Mouse (Mus musculus) layer of hippocampus, adult 9-11 months (tissue): Measurements from ENCODE around the gene Kctd2.
"Not testable (repeated sequence)": the region's sequence is repeated elsewhere in the genome, so short reads cannot be mapped to it uniquely, and the experiment has no call there.

Source experiments
- DNase-seq: peaks from one replicate; pipeline ENCODE4 v3.0.0; 2022

The Kctd2 gene

DNA sequence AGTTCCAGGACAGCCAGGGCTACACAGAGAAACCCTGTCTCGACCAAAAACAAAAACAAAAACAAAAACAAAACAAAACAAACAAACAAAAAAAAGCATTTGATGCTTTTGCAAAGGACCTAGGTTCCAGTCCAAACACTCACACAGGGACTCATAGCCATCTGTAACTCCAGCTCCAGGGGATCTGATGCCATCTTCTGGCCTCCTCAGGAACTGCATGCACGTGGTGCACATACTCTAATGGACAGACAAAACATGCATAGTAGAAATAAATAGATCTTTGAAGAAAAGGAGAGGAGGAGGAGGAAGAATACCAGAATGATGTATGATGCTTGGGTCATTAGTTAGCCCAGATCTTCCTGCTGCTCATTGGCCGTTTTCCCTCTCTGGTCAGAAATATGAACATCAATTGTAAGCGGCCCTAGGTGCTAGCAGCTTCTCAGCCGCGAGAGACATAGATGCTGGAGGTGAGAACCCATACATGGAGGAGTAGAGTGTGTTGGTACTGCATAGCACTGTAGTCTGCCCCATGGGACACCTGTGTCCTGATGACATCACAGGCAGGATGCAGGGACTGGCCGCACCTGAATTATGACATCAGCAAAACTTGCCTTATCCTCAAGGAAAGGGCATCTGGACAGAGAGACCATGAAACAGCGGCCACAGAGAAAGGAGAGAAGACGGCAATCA lies 20.1 kb downstream of the Kctd2 start, which contains the start of gene Trim80:
Gene Trim80, plus strand, starts transcription at position 640 of the 690 bp plus-strand sequence.
- no peak for DNase-seq

DNA sequence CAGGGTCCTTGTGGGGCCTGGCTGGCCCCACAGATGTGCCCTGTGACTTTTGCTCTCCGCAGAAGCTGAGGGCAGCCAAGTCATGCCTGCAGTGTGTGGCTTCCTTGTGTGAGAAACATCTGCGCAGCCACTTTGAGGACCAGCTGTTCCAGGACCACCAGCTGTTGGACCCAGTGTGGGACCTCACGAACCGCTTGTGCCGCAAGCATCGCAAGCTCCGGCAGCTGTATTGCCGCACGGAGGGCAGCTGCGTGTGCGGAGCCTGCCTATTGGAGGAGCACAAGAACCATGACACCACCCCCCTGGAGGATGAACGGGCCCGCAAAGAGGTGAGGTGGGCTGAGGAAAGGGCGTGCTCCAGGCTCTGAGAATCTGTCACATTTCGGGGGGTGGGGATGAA lies 21.5 kb downstream of the Kctd2 start:
- no peak for DNase-seq

DNA sequence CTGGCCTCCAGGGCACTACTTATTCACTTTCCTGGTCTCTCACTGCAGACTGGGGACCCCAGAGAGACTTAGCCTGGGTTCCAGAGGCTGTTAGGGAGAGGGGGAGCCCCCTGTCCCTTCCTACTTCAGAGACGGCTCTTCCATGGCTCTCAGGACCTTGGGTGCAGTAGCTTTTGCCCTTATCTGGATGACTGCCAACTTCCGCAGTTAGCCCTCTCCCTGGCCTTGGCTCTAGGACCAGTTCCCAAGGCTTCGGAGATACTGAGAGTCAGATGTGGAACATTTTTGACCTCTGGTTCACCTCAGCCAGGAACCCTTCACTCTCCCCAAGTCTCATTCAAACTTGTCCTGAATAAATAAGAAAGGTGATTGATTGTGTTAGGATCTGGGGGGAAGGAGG lies 27.0 kb downstream of the Kctd2 start:
- DNase-seq: no peak

DNA sequence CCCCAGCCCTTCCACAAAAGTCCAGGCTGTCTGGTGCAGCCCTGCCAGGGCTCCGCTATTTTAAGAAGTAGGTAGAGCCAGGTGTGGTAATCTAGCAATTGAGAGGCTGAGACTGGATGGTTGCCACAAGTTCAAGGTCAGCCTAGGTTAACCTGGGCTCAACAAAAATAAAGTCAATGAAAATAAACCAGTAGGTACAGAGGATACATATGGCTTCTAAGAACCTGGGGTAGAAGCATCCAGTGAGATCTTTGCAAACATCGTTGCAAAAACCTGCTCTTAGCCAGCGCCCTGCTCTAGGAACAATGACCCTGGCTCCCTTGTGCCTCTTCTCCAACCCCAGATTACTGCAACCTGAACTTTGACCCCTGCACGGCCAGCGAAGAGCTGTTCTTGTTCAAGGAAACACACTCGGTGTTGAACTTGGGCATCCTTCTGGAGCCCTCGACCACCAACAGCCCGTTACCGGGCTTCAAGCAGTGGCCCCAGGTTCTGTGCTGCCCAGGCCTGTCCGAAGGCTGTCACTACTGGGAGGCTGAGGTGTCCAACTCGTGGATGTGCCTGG lies 27.5 kb downstream of the Kctd2 start:
- DNase-seq: no peak

DNA sequence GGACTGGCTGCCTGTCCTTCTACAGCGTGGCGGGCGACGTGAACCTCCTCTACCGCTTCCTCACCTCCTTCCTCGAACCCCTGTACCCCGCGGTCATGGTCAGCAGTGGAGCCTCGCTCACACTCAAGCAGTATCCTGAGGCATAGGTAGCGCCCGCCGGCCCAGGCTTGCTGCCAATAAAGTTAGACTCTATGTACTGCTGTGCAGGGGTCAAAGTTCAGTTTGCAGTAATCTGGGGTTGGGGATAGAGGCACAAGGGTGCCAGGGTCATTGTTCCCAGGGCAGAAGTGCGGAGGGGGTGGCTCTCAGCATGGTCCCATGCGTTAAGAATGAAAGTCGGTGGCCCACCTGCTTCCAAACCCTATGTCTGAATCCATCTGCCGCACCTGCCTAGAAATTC lies 28.1 kb downstream of the Kctd2 start:
- DNase-seq: no peak

DNA sequence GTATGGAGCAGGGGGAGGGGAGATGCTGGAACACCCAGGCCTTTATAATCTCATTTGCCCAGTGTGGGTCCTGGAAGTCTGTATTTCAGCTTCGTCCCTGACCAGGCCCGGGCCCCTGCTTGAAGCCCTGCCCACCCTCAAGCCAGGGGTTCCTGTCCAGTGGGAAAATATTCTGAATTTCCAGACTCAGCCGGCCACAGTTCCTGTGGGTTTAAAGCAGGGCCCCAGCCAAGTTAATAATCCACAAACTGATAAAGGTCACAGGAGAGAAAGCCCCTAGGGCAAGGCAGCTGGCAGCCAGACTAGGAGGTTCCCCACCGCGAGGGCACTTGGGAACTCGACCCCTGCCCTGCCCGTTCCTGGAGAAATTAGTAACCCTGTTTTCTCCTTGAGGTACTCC lies 29.1 kb downstream of the Kctd2 start:
- no peak for DNase-seq

DNA sequence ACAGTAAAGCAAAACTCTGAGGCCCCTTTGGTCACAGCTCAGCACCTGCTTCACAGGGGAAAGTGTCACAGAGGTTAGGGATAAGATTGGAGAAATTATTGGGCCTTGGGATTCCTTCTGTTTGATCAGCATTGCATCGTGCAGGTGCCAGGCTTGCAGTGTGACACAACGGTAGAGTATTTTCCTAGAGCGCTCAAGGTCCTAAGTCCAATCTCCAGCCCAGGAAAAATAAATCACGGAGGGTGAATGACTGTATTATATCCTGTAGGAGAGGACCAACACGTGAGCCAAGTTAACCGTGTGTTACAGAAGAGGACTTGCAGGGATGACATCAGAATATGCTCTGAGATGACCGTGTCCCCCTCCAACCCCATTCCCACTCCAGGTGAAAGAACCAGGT lies 30.2 kb downstream of the Kctd2 start:
- DNase-seq: no peak

DNA sequence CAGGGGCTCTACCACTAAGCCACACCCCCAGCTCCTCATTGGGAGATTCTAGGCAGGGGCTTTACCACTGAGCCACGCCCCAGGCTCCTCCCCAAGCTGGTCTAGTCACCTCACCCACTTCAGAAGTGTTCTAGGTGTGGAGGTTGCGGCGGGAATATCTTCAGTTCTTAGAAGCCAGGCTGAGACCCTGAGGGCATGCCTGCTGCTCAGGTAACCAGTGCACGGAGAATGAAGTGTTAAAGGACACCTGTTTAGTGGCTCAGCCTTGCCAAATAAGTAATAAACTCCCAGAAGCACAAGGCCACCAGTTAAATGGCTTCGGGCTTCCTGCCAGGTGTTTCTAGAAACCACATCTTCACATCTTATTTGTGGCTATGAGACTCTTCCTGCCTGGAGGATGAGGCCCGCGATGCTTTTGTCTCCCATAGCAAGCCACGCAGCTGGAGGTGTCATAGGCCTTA lies 31.9 kb downstream of the Kctd2 start:
- no peak for DNase-seq

DNA sequence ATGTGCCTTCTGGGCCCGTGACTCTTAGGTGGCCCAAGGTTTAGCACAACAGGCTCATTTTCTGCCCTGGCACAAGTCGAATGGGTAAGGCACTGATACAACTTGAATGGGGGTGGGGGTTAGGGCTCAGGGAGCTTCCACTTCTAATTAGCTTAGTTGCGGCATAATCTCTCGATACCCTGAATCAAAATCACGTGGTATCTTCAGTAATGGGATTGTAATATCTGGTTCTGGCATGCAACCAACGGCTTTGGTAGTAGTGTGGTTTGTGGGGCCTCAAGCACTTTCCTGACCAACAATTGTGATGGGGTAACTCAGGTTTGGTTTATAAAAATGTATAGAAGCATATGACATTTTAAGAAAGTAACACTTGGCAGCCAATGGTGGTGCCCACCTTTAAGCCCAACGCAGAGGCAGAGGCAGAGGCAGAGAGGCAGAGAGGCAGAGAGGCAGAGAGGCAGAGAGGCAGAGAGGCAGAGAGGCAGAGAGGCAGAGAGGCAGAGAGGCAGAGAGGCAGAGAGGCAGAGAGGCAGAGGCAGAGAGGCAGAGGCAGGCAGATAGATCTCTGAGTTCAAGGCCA lies 32.4 kb downstream of the Kctd2 start:
- no peak for DNase-seq

DNA sequence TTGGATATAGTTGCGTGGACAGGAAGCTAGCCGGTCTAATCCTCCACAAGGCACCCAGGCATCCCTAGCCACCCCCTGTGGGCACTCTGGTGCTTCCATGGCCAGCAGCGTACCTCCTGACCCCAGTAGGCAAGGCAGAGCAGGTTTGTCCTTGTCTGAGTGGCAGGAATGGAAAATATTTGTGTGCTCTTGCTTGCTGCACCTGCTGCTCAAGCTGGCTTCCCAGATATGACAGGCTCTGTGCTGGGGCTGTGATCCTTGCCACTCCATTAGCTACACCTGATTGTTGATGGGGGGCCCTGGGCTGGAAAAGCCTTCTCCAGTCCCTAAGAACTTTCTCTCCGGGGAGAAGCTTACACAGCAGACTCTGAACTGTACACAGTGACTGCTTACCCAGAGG lies 33.4 kb downstream of the Kctd2 start:
- no peak for DNase-seq

DNA sequence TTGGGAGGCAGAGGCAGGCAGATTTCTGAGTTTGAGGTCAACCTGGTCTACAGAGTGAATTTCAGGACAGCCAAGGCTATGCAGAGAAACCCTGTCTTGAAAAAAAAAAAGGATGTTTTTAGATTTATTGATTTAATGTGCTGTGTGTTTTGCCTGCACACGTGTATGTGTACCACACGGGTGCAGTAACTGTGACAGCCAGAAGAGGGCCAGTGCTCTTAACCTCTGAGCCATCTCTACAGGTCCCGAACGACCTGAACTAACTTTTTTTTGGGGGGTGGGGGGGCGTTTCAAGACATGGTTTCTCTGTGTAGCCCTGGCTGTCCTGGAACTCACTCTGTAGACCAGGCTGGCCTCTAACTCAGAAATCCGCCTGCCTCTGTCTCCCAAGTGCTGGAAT lies 34.9 kb downstream of the Kctd2 start:
- not testable (repeated sequence) for DNase-seq

DNA sequence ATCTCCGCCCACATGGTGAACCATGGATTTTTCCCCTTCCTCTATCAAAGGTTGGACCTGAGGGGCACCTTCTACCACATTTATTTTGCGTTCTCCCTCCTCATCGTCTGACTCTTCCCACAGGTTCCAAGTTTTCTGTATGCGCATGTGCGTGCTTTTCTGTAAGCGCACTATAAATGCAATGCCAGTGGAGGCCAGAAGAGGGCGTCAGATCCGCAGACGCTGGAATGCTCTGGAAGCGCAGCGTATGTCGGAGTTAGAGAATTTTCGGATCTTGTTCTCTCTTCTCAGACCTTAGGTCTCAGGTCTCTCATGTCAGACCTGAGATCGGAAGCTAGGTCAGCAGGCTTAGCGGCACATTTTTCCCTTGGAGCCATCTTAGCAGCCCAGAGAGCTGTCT lies 35.7 kb downstream of the Kctd2 start:
- DNase-seq: no peak

DNA sequence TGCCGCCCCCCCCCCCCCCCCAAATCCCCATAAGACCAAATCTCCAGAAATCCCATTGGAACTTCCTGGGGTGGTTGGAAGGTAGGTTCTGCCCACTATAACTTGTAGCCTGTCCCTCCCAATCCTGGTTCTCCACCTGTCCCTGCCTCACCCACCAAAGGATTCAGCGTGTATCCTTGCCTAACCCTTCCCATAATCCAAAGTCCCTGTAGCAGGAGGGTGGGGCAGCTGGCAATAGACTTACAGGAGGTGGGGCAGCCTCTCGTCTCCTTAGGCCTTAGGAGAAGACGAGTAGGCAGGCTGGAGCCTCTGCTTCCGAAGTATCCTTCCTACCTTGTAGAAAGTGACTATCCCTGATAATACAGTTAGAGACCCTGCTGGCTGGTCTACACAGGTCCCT lies 36.3 kb downstream of the Kctd2 start:
- no peak for DNase-seq

DNA sequence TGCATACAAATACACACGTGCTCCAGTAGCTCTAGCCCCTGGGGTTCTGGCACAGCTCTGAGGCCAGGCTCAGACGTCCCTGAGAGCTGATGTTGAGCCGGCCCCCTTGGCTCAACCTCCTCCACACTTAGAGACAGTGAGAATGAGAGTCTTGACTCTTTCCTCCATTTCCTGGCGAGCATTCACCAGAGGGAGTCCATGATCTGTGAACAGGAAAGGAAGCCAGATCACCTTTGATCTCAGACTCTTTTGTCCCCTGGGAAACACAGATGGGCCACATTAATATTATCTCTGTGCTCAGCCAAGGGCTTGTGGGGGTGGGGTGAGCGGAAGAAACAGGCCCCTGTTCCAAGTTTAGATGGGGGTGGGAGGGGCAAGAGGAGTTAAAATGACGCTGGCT lies 37.5 kb downstream of the Kctd2 start:
- no peak for DNase-seq

DNA sequence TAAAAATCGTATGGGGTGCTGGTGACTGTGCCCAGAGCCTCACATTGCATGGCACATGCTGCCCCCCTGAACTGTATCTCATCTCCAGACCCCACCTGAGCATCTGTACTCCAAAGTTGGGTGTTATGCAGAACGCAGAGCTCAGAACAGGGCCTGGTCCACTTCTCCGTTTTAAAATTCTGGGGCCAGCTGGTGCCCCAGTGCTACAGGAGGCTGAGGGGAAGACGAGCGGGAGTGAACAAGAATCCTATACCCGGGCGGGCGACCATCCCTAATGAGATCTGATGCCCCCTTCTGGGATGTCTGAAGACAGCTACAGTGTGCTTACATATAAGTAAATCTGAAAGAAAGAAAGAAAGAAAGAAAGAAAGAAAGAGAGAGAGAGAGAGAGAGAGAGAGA lies 41.0 kb downstream of the Kctd2 start:
- DNase-seq: no peak

DNA sequence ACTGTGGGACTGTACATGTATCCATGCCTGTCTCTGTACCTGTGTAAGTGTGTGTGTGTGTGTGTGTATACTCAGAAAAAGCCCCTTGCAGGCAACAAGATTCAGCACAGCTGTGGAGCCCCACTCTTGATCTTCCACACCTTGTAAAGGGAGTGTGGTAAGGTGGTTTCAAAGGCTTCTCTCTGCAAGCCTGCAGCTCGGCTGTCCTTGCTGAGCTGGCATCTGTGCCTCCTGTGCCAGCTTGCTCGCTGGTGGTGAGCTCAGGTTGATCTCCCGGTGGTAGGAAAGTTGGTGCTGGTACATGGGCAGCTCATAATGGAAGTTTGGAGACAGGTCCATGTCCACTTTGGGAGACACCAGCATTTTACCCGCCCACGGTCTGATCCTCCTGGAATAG lies 41.9 kb downstream of the Kctd2 start:
- DNase-seq: no peak

DNA sequence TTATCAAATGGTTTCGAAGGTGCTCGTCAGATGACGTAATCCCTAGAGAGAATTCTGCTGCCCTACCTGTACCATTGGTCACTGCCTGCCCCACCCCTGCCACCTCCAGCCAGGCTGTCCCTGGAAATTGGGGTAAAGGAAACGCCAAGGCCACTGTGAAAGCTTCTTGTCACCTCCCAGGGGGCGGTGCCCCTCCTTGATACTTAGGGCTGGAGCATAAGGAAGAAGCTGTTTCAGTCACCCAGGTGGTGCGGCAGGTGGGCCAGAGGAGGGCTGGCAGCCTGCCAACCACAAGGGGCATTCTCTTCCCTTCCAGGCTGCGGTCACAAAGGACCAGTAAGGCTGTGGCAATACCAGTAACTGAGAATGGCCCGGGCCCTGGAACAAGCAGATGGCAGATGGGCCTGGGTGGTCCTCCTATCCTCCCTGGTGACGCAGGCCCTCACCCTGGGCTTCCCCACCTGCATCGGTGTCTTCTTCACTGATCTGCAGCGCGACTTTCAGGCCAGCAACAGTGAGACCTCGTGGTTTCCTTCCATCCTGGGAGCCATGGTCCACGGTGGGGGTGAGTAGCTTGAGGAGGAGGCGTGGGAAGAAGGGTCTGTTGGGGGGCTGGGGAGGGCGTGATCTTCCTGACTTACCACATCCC lies 42.4 kb downstream of the Kctd2 start, which contains the start of gene Slc16a5:
Gene Slc16a5, plus strand, starts transcription at position 232 of the 649 bp plus-strand sequence.
- no peak for DNase-seq

DNA sequence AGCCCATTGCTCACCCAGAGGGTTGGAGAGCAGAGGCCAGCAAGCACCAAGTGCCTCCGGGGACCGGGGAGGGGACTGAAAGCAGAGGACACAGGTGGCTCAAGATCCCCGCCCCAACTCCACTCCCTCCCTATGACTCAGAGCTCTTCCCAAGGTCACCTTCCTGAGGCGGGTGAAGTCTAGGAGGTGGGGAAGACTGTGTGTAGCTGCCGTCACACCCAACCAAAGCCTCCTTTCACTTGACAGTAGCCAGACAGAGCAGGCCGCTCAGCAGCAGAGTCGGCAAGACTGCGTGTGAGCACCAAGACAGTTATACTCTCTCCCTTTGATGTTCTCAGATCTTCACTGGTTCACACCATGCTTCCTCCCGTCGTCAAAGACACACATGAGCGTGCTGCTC lies 43.5 kb downstream of the Kctd2 start:
- DNase-seq: no peak

DNA sequence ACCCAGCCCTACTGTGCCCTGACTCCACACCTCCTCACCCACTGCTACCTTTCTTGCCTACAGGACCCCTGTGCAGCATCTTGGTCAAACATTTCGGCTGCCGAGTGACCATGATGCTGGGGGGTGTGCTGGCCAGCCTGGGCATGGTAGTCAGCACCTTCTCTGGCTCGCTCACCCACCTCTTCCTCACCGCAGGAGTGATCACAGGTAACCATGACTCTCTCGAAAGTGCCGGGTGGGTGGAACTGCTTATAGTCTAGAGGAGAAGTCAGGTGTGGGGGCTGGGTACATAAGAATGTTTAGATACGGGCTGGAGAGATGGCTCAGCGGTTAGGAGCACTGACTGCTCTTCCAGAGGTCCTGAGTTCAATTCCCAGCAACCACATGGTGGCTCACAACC lies 44.9 kb downstream of the Kctd2 start:
- DNase-seq: no peak

DNA sequence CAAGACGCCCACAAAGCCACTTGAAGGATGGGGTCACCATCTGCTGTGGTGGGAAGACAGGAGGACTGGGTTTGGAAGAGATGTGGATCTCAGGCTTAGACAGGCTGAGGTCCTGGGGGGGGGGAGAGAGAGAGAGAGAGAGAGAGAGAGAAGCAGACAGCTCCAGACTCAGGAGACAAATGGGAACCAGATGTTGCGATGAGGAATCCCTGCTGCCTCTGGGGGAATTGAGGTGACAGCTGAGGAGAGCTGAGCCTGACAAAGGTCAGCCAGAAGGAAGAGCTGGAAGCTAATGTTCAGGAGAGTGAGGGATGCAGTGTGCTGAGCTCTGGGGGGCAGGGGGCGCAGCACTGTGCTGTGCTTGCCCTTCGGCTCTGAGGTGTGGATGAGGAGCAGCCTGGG lies 47.3 kb downstream of the Kctd2 start:
- no peak for DNase-seq

DNA sequence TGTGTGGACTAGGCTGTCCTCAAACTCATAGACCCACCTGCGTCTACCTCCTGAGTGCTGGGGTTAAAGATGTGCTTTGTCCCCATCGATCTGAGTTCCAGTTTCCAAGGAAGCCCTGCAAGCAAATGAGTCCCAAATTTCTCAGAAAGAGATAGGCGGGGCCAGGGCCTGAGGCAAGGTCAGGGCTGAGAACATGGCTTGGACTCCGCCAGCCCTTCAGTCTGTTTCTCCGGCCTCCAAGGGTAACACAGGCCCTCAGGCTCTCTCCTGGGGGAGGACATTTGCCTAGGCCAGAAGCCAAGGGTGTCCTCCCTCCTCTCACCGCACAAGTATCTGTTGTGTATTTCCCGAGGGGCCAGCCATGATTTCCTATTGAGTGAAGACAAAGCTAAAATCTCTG lies 52.3 kb downstream of the Kctd2 start:
- no peak for DNase-seq

DNA sequence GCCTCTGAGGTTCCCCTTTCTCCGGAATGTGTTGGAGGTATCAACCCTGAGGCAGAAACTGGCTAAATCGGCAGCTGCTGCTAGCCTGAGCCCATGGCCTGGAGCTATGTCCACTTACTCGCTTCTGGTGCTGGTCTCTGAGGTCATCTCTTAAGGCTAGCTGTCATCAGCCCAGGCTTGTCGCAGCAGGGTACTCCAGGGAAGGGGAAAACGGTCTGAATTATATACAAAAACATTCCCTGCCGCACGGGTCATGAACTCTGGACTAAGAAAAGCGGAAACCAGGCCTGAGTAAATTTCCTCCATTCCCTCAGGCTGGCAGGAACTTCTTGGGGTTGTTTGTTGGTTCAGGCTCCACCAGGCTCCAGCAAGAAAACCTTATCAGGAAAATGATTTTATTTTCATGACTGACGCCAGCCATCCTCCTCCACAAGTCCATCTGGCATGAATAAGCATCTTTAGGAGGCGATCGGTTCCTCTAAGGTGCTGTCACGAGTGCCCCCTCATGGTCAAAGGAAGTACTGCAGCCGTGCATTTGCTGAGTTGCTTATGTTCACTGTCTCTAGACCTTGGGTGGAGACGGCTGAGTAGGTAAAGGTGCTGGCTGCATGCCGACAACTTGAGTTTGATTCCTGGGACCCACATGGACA lies 53.8 kb downstream of the Kctd2 start:
- DNase-seq: peak; percentile 95

DNA sequence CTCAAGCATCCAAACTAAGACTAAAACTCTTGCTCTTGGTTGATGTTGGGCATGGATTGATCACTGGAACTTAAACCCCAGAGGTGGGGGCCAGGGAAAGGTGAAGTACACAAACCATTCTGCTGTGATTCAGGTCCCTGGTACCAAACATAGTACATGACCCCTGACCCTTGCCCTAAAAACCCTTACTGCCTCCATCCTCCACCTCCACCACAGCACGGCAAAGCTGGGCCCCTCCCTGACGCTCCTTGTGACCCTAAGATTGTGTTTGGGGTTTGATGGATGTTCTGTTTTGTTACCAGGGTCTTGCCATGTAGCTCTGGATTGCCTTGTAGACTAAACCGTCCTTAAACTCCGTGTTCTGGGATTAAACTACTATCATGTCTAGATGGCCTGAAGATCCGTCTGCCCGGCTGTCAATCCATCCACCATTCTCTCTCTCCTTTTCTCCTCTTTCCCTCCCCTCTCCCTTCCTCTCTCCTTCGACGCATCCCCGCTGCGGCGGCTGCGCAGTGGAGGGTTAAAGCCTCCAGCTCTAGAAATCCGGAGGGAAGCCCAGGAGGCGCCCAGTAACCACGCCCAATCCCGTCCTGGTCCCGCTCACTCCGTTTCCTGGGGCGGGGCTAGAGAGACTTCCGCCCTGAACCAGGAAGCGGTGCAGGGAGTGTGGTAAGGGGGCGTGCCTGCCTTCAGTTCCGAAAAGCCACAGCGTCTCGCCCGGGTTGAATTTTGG lies 55.3 kb downstream of the Kctd2 start, which contains the start of gene Armc7:
Gene Armc7, plus strand, starts transcription at position 643 of the 733 bp plus-strand sequence.
- peak; percentile 95 for DNase-seq
